Comparison of ENCODE assay signal across 24 mouse cellular contexts in the genomic region with DNA sequence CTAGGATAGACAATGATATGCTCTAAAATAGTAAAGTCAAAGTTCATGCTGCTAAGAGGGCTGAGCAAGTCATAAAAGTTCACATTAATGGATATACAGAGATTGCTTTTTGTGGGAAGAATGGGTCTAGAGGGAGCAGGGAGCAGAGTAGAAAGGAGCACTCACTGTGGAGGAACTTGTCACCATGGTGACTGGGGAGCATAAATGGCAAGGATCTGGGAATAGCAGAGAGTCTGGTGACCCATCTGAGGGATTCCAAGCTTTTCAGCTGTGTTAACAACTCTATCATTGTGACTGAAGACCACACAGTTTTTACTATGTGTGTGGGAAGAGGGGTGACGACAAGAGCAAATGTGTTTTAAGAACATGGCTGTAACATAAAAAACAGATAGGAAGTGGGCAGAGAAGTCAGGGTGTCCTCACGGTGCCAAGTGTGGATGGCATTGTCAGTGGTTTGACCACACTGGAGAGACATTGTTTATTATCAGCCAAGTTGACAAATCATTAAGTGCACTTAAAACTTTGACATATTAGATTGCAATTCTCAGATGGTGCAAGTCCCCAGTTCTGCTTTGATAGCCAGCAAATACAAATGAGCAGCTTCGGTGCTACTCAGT. TPM values are rescaled to one million over a fixed set of nuclear protein-coding genes. Genes with fewer than 3 reads are reported as not detected.
DNase-seq lines count a peak whose midpoint lies in the region; ATAC-seq lines count a peak whose summit lies in the region.
"Had no signal": no experiment of that assay in that cellular context is flagged by ENCODE, and none has a peak within 500 bp of the region (broad histone marks: within the 10 kb centered on the region; RNA-seq: fewer than 3 reads in every experiment).

No protein-coding gene starts in this region.

- H3K4me2 ChIP-seq in forebrain, embryonic 15.5 days (replicated peaks): no peak overlapping the region
- no peak overlapping the region for H3K4me2 ChIP-seq in lung, embryonic 15.5 days
- H3K4me2 ChIP-seq in neural tube, embryonic 14.5 days (ENCODE audit: low read depth, low read length): no peak overlapping the region
- H3K4me2 ChIP-seq: heart, embryonic 13.5 days had no signal

- H3K4me1 ChIP-seq in forebrain, embryonic 15.5 days: no peaks in the 10 kb centered on the region
- H3K4me1 ChIP-seq in forebrain, embryonic 10.5 days: no peaks in the 10 kb centered on the region
- no peaks in the 10 kb centered on the region for H3K4me1 ChIP-seq in lung, embryonic 15.5 days
- H3K4me1 ChIP-seq in neural tube, embryonic 14.5 days (ENCODE audit: control insufficient read depth, insufficient read depth, low read length): no peaks in the 10 kb centered on the region
- H3K4me1 ChIP-seq: heart, embryonic 13.5 days had no signal

- no peaks in the 10 kb centered on the region for H3K9me3 ChIP-seq in forebrain, embryonic 15.5 days
- no peaks in the 10 kb centered on the region for H3K9me3 ChIP-seq in forebrain, embryonic 10.5 days
- H3K9me3 ChIP-seq in lung, embryonic 15.5 days: no peaks in the 10 kb centered on the region
- no peaks in the 10 kb centered on the region for H3K9me3 ChIP-seq in neural tube, embryonic 14.5 days (ENCODE audit: control insufficient read depth, low read length)
- H3K9me3 ChIP-seq: G1E; heart, embryonic 13.5 days had no signal

- H3K27me3 ChIP-seq in forebrain, embryonic 15.5 days: no peaks in the 10 kb centered on the region
- no peaks in the 10 kb centered on the region for H3K27me3 ChIP-seq in forebrain, embryonic 10.5 days (ENCODE audit: poor library complexity, severe bottlenecking)
- H3K27me3 ChIP-seq in lung, embryonic 15.5 days: no peaks in the 10 kb centered on the region
- no peaks in the 10 kb centered on the region for H3K27me3 ChIP-seq in neural tube, embryonic 14.5 days (ENCODE audit: control insufficient read depth, insufficient read depth, low read length)
- H3K27me3 ChIP-seq: heart, embryonic 13.5 days had no signal

- WGBS in forebrain, embryonic 15.5 days: 74% methylated on average over 3 of the region's 3 CpGs
- 87% methylated on average over 3 of the region's 3 CpGs for WGBS in forebrain, embryonic 10.5 days
- 49% methylated on average over 3 of the region's 3 CpGs for WGBS in lung, embryonic 15.5 days
- WGBS in neural tube, embryonic 14.5 days: 53% methylated on average over 3 of the region's 3 CpGs

- DNase-seq in forebrain, embryonic 10.5 days (ENCODE audit: extremely low spot score, low spot score): no peak
- DNase-seq in lung, postnatal 36 days: no peak
- no peak for DNase-seq in thymus, postnatal 14 days
- DNase-seq: adrenal gland, postnatal 10 days; cerebellum, adult 11 months; cerebellum, postnatal 25 days; heart, adult 11 months; heart, postnatal 36 days; kidney, adult 18-20 months; thymus, postnatal 25 days had no signal

- H3K27ac ChIP-seq in forebrain, embryonic 15.5 days (replicated peaks): no peak overlapping the region
- no peak overlapping the region for H3K27ac ChIP-seq in forebrain, embryonic 10.5 days
- no peak overlapping the region for H3K27ac ChIP-seq in lung, embryonic 15.5 days
- H3K27ac ChIP-seq in neural tube, embryonic 14.5 days (ENCODE audit: low read depth, low read length): no peak overlapping the region
- H3K27ac ChIP-seq: heart, embryonic 13.5 days; kidney, postnatal 0 days; layer of hippocampus, adult 2 months; liver, embryonic 14.5 days had no signal

- no peak overlapping the region for H3K4me3 ChIP-seq in forebrain, embryonic 15.5 days
- H3K4me3 ChIP-seq in forebrain, embryonic 10.5 days: no peak overlapping the region
- no peak overlapping the region for H3K4me3 ChIP-seq in lung, embryonic 15.5 days
- H3K4me3 ChIP-seq in neural tube, embryonic 14.5 days (ENCODE audit: low read depth, low read length): no peak overlapping the region
- H3K4me3 ChIP-seq: heart, embryonic 13.5 days; layer of hippocampus, adult 2 months had no signal

- H3K36me3 ChIP-seq in forebrain, embryonic 15.5 days: no peaks in the 10 kb centered on the region
- no peaks in the 10 kb centered on the region for H3K36me3 ChIP-seq in forebrain, embryonic 10.5 days (replicated peaks)
- H3K36me3 ChIP-seq in lung, embryonic 15.5 days: no peaks in the 10 kb centered on the region
- no peaks in the 10 kb centered on the region for H3K36me3 ChIP-seq in neural tube, embryonic 14.5 days (ENCODE audit: control insufficient read depth, insufficient read depth, low read length)
- H3K36me3 ChIP-seq: G1E; heart, embryonic 13.5 days had no signal

- H3K9ac ChIP-seq in forebrain, embryonic 15.5 days (replicated peaks): no peak overlapping the region
- no peak overlapping the region for H3K9ac ChIP-seq in lung, embryonic 15.5 days
- no peak overlapping the region for H3K9ac ChIP-seq in neural tube, embryonic 14.5 days (replicated peaks; ENCODE audit: low read depth, low read length)
- H3K9ac ChIP-seq: heart, embryonic 13.5 days; liver, embryonic 14.5 days had no signal

- 0 out of 2 replicates have a peak, but pooled peaks have one; percentile 35 for ATAC-seq in forebrain, embryonic 15.5 days (replicated peaks)
- 0 out of 2 replicates have a peak, but pooled peaks have one; percentile 59 for ATAC-seq in lung, embryonic 15.5 days (ENCODE audit: borderline replicate concordance, extremely low read depth, low FRiP score, low TSS enrichment)
- ATAC-seq in common myeloid progenitor, adult 5-6 weeks (replicated peaks; ENCODE audit: low read depth, poor library complexity, severe bottlenecking): peak; percentile 69
- peak; percentile 68; the same call in 1 of the 2 replicates for ATAC-seq in neural tube, embryonic 14.5 days (ENCODE audit: low read depth)
- ATAC-seq: activated CD4-positive, CD25-positive, alpha-beta regulatory T cell, adult 4 months; lung, postnatal 0 days had no signal

RNA-seq across cellular contexts. Expression of gene Tnip3, which starts 6.2 kb away (rescaled TPM):
- polyA plus RNA-seq in forebrain, embryonic 15.5 days (2015; fragmentation: Nextera tagmentation; extraction: Ambion mirVana): not detected in 2 replicates
- not detected in 2 replicates for polyA plus RNA-seq in forebrain, embryonic 10.5 days (2016; fragmentation: Nextera tagmentation; extraction: Ambion mirVana)
- 1.6 and 2.0 TPM in 2 replicates for polyA plus RNA-seq in lung, embryonic 15.5 days (2015; fragmentation: Nextera tagmentation; extraction: Ambion mirVana)
- total RNA-seq in common myeloid progenitor, adult 5-6 weeks (2017): 9.6 and 9.7 TPM in 2 replicates
- polyA plus RNA-seq in neural tube, embryonic 14.5 days (2014; fragmentation: Nextera tagmentation; extraction: Ambion mirVana): 0.08 TPM in 1 of 2 replicates, not detected in the other
- total RNA-seq: gastrocnemius, adult 8-10 months; layer of hippocampus, adult 2 months had no signal
- polyA plus RNA-seq: G1E; small intestine, adult 2 months; testis, adult 2 months had no signal
